In the genomic region with DNA sequence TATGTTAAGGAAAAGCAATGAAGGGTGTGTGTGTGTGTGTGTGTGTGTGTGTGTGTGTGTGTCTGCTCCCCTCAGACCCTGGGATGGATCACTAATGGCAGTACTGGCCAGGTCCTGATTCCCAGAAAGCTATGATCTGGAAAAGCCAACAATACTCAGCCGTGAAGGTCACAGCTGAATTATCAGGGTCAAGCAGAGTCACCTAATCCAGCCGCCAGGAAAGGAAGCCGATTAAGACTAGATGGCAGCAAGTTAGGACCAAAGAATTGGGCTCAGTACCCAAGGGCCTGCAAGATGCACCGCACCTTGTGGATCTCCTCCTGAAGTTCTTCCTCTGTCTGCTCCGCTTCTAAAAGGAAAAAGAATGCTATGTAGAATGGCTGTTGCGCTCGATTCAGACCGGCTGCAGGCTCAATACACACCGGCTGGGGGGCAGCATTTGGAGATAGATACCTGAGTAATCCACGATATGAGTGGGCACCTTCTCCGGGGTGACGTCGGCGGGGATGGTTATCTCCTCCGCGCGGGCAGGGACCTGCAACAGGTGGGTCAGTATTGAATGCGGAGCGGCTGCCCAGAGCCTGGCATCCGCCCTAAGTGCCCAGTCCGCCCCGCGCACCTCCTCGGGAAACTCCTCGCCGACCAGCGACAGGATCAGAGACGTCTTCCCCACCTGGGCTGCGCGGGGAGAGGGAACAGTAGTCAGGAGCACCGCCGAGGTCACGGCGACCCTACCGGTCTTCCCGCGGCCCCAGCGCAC, we compare ENCODE assay signal across 8 mouse cellular contexts. TPM values are rescaled to one million over a fixed set of nuclear protein-coding genes. Genes with fewer than 3 reads are reported as not detected.
DNase-seq lines count a peak whose midpoint lies in the region; ATAC-seq and TF ChIP-seq lines count a peak whose summit lies in the region.

No protein-coding gene starts in this region.

- ATAC-seq in forebrain, embryonic 15.5 days (replicated peaks), result peak; percentile 33

- DNase-seq in layer of hippocampus, adult 2 months (ENCODE audit: low spot score in 2 of 2), result no peak
- no peak for DNase-seq in layer of hippocampus, adult 18-20 months (ENCODE audit: low spot score in 2 of 2)
- peak; percentile 65 for DNase-seq in liver
- DNase-seq in gastrocnemius, postnatal 4 days (ENCODE audit: low spot score in 2 of 2), result no peak
- DNase-seq in layer of hippocampus, postnatal 14 days (ENCODE audit: low spot score in 2 of 2), result no peak

- H3K9me3 ChIP-seq in forebrain, embryonic 15.5 days, result no peaks in the 10 kb centered on the region

- H3K27me3 ChIP-seq in forebrain, embryonic 15.5 days, result no peaks in the 10 kb centered on the region
- H3K27me3 ChIP-seq in small intestine, adult 2 months (ENCODE audit: control insufficient read depth, insufficient read depth, low read length), result no peaks in the 10 kb centered on the region

- H3K4me2 ChIP-seq in forebrain, embryonic 15.5 days (replicated peaks), result peak overlapping the region; percentile 93

- H3K27ac ChIP-seq in layer of hippocampus, adult 2 months, result peak overlapping the region; percentile 96
- H3K27ac ChIP-seq in bone marrow macrophage, adult 2 months (ENCODE audit: insufficient read depth, low read depth, low read length), result peak overlapping the region; percentile 42
- peak overlapping the region; percentile 73 for H3K27ac ChIP-seq in forebrain, embryonic 15.5 days (replicated peaks)
- H3K27ac ChIP-seq in small intestine, adult 2 months (ENCODE audit: insufficient read depth, low read depth, low read length), result peak overlapping the region; percentile 52

- 3% methylated on average over 38 of the region's 38 CpGs for WGBS in forebrain, embryonic 15.5 days
- under 1% methylated on average over 38 of the region's 38 CpGs for WGBS in small intestine, adult 2 months

- H3K4me3 ChIP-seq in layer of hippocampus, adult 2 months, result peak overlapping the region; percentile 83
- H3K4me3 ChIP-seq in bone marrow macrophage, adult 2 months (ENCODE audit: insufficient read depth, low read length), result peak overlapping the region; percentile 79
- peak overlapping the region; percentile 84 for H3K4me3 ChIP-seq in forebrain, embryonic 15.5 days
- H3K4me3 ChIP-seq in small intestine, adult 2 months (ENCODE audit: low read depth, low read length), result peak overlapping the region; percentile 92

- peaks cover 10% of the 10 kb centered on the region for H3K4me1 ChIP-seq in bone marrow macrophage, adult 2 months (ENCODE audit: control insufficient read depth, insufficient read depth, low read length)
- H3K4me1 ChIP-seq in forebrain, embryonic 15.5 days, result peaks cover 19% of the 10 kb centered on the region
- H3K4me1 ChIP-seq in small intestine, adult 2 months (ENCODE audit: control insufficient read depth, insufficient read depth, insufficient read length, low read length), result peaks cover 14% of the 10 kb centered on the region

- no peak for TF ChIP-seq CTCF in layer of hippocampus, adult 2 months (conservative IDR thresholded peaks at IDR 0.05)
- TF ChIP-seq CTCF in bone marrow macrophage, adult 2 months (IDR thresholded peaks at IDR 0.05; ENCODE audit: low read depth, low read length), result no peak
- TF ChIP-seq CTCF in small intestine, adult 2 months (IDR thresholded peaks at IDR 0.05; ENCODE audit: extremely low read depth, insufficient read length, insufficient replicate concordance, low read depth, low read length), result no peak

- H3K36me3 ChIP-seq in forebrain, embryonic 15.5 days, result peaks cover 33% of the 10 kb centered on the region
- peaks cover 30% of the 10 kb centered on the region for H3K36me3 ChIP-seq in small intestine, adult 2 months (ENCODE audit: control insufficient read depth, insufficient read depth, low read length)

- H3K9ac ChIP-seq in forebrain, embryonic 15.5 days (replicated peaks), result peak overlapping the region; percentile 78

- TF ChIP-seq POLR2A in bone marrow macrophage, adult 2 months (IDR thresholded peaks at IDR 0.05; ENCODE audit: borderline replicate concordance, low read depth, low read length), result no peak
- no peak for TF ChIP-seq POLR2A in small intestine, adult 2 months (IDR thresholded peaks at IDR 0.05; ENCODE audit: low read depth, low read length)

RNA-seq across cellular contexts. Expression of a gene that starts 0.8 kb away (rescaled TPM):
- total RNA-seq in layer of hippocampus, adult 2 months (2021), result 100 to 1,000 TPM in 1 of 2 experiments, 10 to 100 TPM in 1; 95.9 to 107 TPM
- 100 to 1,000 TPM in 1 of 2 experiments, 10 to 100 TPM in 1; 98.3 to 109 TPM for total RNA-seq in layer of hippocampus, adult 18-20 months (2021)
- 30.8 and 35.1 TPM in 2 replicates for polyA plus RNA-seq in bone marrow macrophage, adult 2 months (2012; ENCODE audit: insufficient read depth, insufficient read length, missing spikeins)
- 15.2 and 16.1 TPM in 2 replicates for polyA plus RNA-seq in forebrain, embryonic 15.5 days (2015; fragmentation: Nextera tagmentation; extraction: Ambion mirVana)
- polyA plus RNA-seq in small intestine, adult 2 months (2012; rRNA removed), result 54.9 and 87.5 TPM in 2 replicates
- total RNA-seq in gastrocnemius, postnatal 4 days (2021), result 10 to 100 TPM; 34.9 to 41.5 TPM
- 10 to 100 TPM; 95.6 to 97.8 TPM for total RNA-seq in layer of hippocampus, postnatal 14 days (2021)

RNA-seq across cellular contexts. Expression of a gene that starts 2.3 kb away (rescaled TPM):
- 10 to 100 TPM; 30.0 to 33.9 TPM for total RNA-seq in layer of hippocampus, adult 2 months (2021)
- 10 to 100 TPM; 21.9 to 22.1 TPM for total RNA-seq in layer of hippocampus, adult 18-20 months (2021)
- 1.5 TPM in 1 of 2 replicates, not detected in the other for polyA plus RNA-seq in bone marrow macrophage, adult 2 months (2012; ENCODE audit: insufficient read depth, insufficient read length, missing spikeins)
- 8.3 and 10.1 TPM in 2 replicates for polyA plus RNA-seq in forebrain, embryonic 15.5 days (2015; fragmentation: Nextera tagmentation; extraction: Ambion mirVana)
- 28.3 and 55.5 TPM in 2 replicates for polyA plus RNA-seq in small intestine, adult 2 months (2012; rRNA removed)
- total RNA-seq in gastrocnemius, postnatal 4 days (2021), result 1 to 10 TPM; 5.4 to 7.6 TPM
- total RNA-seq in layer of hippocampus, postnatal 14 days (2021), result 10 to 100 TPM; 26.7 to 31.1 TPM

RNA-seq across cellular contexts. Expression of a gene that starts 6.7 kb away (rescaled TPM):
- 10 to 100 TPM; 43.0 to 44.8 TPM for total RNA-seq in layer of hippocampus, adult 2 months (2021)
- total RNA-seq in layer of hippocampus, adult 18-20 months (2021), result 10 to 100 TPM; 42.1 to 43.4 TPM
- polyA plus RNA-seq in bone marrow macrophage, adult 2 months (2012; ENCODE audit: insufficient read depth, insufficient read length, missing spikeins), result 1.6 and 3.7 TPM in 2 replicates
- polyA plus RNA-seq in forebrain, embryonic 15.5 days (2015; fragmentation: Nextera tagmentation; extraction: Ambion mirVana), result 29.1 and 30.8 TPM in 2 replicates
- 6.9 and 10.6 TPM in 2 replicates for polyA plus RNA-seq in small intestine, adult 2 months (2012; rRNA removed)
- total RNA-seq in gastrocnemius, postnatal 4 days (2021), result 1 to 10 TPM; 7.6 to 10.0 TPM
- 10 to 100 TPM; 84.4 to 97.5 TPM for total RNA-seq in layer of hippocampus, postnatal 14 days (2021)

RNA-seq across cellular contexts. Expression of a gene that starts 10.6 kb away (rescaled TPM):
- total RNA-seq in layer of hippocampus, adult 2 months (2021), result 100 to 1,000 TPM; 164 to 175 TPM
- 100 to 1,000 TPM; 158 to 165 TPM for total RNA-seq in layer of hippocampus, adult 18-20 months (2021)
- 84.9 and 89.7 TPM in 2 replicates for polyA plus RNA-seq in bone marrow macrophage, adult 2 months (2012; ENCODE audit: insufficient read depth, insufficient read length, missing spikeins)
- 308 and 313 TPM in 2 replicates for polyA plus RNA-seq in forebrain, embryonic 15.5 days (2015; fragmentation: Nextera tagmentation; extraction: Ambion mirVana)
- polyA plus RNA-seq in small intestine, adult 2 months (2012; rRNA removed), result 76.7 and 141 TPM in 2 replicates
- 100 to 1,000 TPM; 116 to 134 TPM for total RNA-seq in gastrocnemius, postnatal 4 days (2021)
- 100 to 1,000 TPM; 155 to 157 TPM for total RNA-seq in layer of hippocampus, postnatal 14 days (2021)

RNA-seq across cellular contexts. Expression of a gene that starts 15.1 kb away (rescaled TPM):
- total RNA-seq in layer of hippocampus, adult 2 months (2021), result 10 to 100 TPM; 58.0 to 61.1 TPM
- 10 to 100 TPM; 52.7 to 55.5 TPM for total RNA-seq in layer of hippocampus, adult 18-20 months (2021)
- polyA plus RNA-seq in bone marrow macrophage, adult 2 months (2012; ENCODE audit: insufficient read depth, insufficient read length, missing spikeins), result 16.3 and 18.0 TPM in 2 replicates
- 65.9 and 67.0 TPM in 2 replicates for polyA plus RNA-seq in forebrain, embryonic 15.5 days (2015; fragmentation: Nextera tagmentation; extraction: Ambion mirVana)
- 30.2 and 47.3 TPM in 2 replicates for polyA plus RNA-seq in small intestine, adult 2 months (2012; rRNA removed)
- 10 to 100 TPM; 31.6 to 32.4 TPM for total RNA-seq in gastrocnemius, postnatal 4 days (2021)
- total RNA-seq in layer of hippocampus, postnatal 14 days (2021), result 10 to 100 TPM; 64.3 to 65.0 TPM

Comparison
In these comparisons a context has a peak if more than half of its experiments do, and no peak if none do; other contexts are left out.
1. H3K27ac ChIP-seq: peak in every context shown above with its lines; median percentile 96 in layer of hippocampus, adult 2 months; 73 in forebrain, embryonic 15.5 days; 52 in small intestine, adult 2 months; 42 in bone marrow macrophage, adult 2 months.